Comparison of ENCODE assay signal across 32 mouse cellular contexts in genomic region chr11:41716616-41717015, GRCm38 (mm10).
DNase-seq lines count a peak whose midpoint lies in the region; ATAC-seq and TF ChIP-seq lines count a peak whose summit lies in the region.
"Had no signal": no experiment of that assay in that cellular context is flagged by ENCODE, and none has a peak within 500 bp of the region (broad histone marks: within the 10 kb centered on the region; RNA-seq: fewer than 3 reads in every experiment).

No protein-coding gene starts in this region.

- no peaks in the 10 kb centered on the region for H3K27me3 ChIP-seq in midbrain, postnatal 0 days (ENCODE audit: insufficient read depth, low read length)
- no peaks in the 10 kb centered on the region for H3K27me3 ChIP-seq in midbrain, embryonic 14.5 days (ENCODE audit: control insufficient read depth, insufficient read depth, low read length)
- H3K27me3 ChIP-seq in midbrain, embryonic 10.5 days (ENCODE audit: low read depth, poor library complexity, severe bottlenecking), result no peaks in the 10 kb centered on the region
- H3K27me3 ChIP-seq: forebrain, embryonic 13.5 days; heart, embryonic 15.5 days; hindbrain, embryonic 12.5 days; kidney, embryonic 15.5 days; liver, embryonic 12.5 days had no signal

- no peak overlapping the region for H3K4me3 ChIP-seq in midbrain, postnatal 0 days (ENCODE audit: low read depth, low read length)
- no peak overlapping the region for H3K4me3 ChIP-seq in midbrain, embryonic 14.5 days (replicated peaks; ENCODE audit: low read depth, low read length)
- H3K4me3 ChIP-seq in midbrain, embryonic 10.5 days, result no peak overlapping the region
- H3K4me3 ChIP-seq: forebrain, embryonic 13.5 days; heart, embryonic 10.5 days; heart, embryonic 15.5 days; hindbrain, embryonic 12.5 days; kidney, embryonic 15.5 days; layer of hippocampus, adult 2 months; left cerebral cortex, adult 2 months; liver, embryonic 12.5 days had no signal

- no peaks in the 10 kb centered on the region for H3K36me3 ChIP-seq in midbrain, postnatal 0 days (ENCODE audit: insufficient read depth, low read length)
- no peaks in the 10 kb centered on the region for H3K36me3 ChIP-seq in midbrain, embryonic 14.5 days (ENCODE audit: control insufficient read depth, insufficient read depth, low read length)
- H3K36me3 ChIP-seq in midbrain, embryonic 10.5 days, result no peaks in the 10 kb centered on the region
- H3K36me3 ChIP-seq: heart, embryonic 10.5 days; heart, embryonic 15.5 days; hindbrain, embryonic 12.5 days; kidney, embryonic 15.5 days; liver, embryonic 12.5 days had no signal

- no peak overlapping the region for H3K4me2 ChIP-seq in midbrain, postnatal 0 days (ENCODE audit: low read depth, low read length, poor library complexity, severe bottlenecking)
- H3K4me2 ChIP-seq in midbrain, embryonic 14.5 days (ENCODE audit: low read length), result no peak overlapping the region
- H3K4me2 ChIP-seq: forebrain, embryonic 13.5 days; heart, embryonic 15.5 days; hindbrain, embryonic 12.5 days; kidney, embryonic 15.5 days; liver, embryonic 12.5 days had no signal

- H3K27ac ChIP-seq in midbrain, postnatal 0 days (ENCODE audit: low read depth, low read length), result no peak overlapping the region
- no peak overlapping the region for H3K27ac ChIP-seq in midbrain, embryonic 14.5 days (replicated peaks; ENCODE audit: low read depth, low read length)
- no peak overlapping the region for H3K27ac ChIP-seq in midbrain, embryonic 10.5 days (replicated peaks)
- H3K27ac ChIP-seq: forebrain, embryonic 13.5 days; heart, embryonic 10.5 days; heart, embryonic 15.5 days; hindbrain, embryonic 12.5 days; kidney, embryonic 15.5 days; layer of hippocampus, adult 2 months; left cerebral cortex, adult 2 months; liver, embryonic 12.5 days; macrophage had no signal

- ATAC-seq in midbrain, postnatal 0 days (ENCODE audit: low FRiP score), result no peak
- no peak for ATAC-seq in midbrain, embryonic 14.5 days (ENCODE audit: low FRiP score, low TSS enrichment)
- ATAC-seq: activated CD4-positive, CD25-positive, alpha-beta regulatory T cell, adult 4 months; forebrain, embryonic 13.5 days; inflammation-experienced regulatory T-cells, adult 6 months; liver, embryonic 12.5 days; liver, postnatal 0 days; lung, postnatal 0 days; midbrain, embryonic 16.5 days had no signal

- H3K4me1 ChIP-seq in midbrain, postnatal 0 days (ENCODE audit: insufficient read depth, low read length), result no peaks in the 10 kb centered on the region
- no peaks in the 10 kb centered on the region for H3K4me1 ChIP-seq in midbrain, embryonic 14.5 days (ENCODE audit: control insufficient read depth, insufficient read depth, low read length)
- no peaks in the 10 kb centered on the region for H3K4me1 ChIP-seq in midbrain, embryonic 10.5 days
- H3K4me1 ChIP-seq: forebrain, embryonic 13.5 days; heart, embryonic 10.5 days; heart, embryonic 15.5 days; hindbrain, embryonic 12.5 days; kidney, embryonic 15.5 days; liver, embryonic 12.5 days had no signal

- peak; percentile 1 for DNase-seq in embryo, embryonic 11 days
- DNase-seq in embryo, embryonic 10 days (ENCODE audit: low spot score), result no peak
- peak; percentile 36 for DNase-seq in midbrain, postnatal 0 days (ENCODE audit: low spot score)
- DNase-seq in midbrain, embryonic 14.5 days, result no peak
- DNase-seq in adrenal gland, postnatal 14 days, result peak; percentile 35
- DNase-seq in testis, postnatal 10 days (ENCODE audit: low spot score), result peak; percentile 37
- DNase-seq in midbrain, embryonic 10.5 days (ENCODE audit: low spot score), result no peak
- DNase-seq: B cell, adult 2 months; cerebellum, adult 11-12 months; cerebellum, adult 9-11 months; gastrocnemius, postnatal 10 days; heart, adult 11 months; kidney, adult 18-20 months; kidney, postnatal 36 days; liver, postnatal 0 days; right cerebral cortex, adult 18-20 months; spleen, adult 18-20 months; thymus, adult 2 months; thymus, postnatal 4 days had no signal

- H3K9ac ChIP-seq in midbrain, postnatal 0 days (replicated peaks; ENCODE audit: low read length, poor library complexity, severe bottlenecking), result no peak overlapping the region
- no peak overlapping the region for H3K9ac ChIP-seq in midbrain, embryonic 14.5 days (replicated peaks; ENCODE audit: low read length)
- H3K9ac ChIP-seq: forebrain, embryonic 13.5 days; heart, embryonic 15.5 days; hindbrain, embryonic 12.5 days; kidney, embryonic 15.5 days; liver, embryonic 12.5 days; liver, postnatal 0 days had no signal

- H3K9me3 ChIP-seq in midbrain, postnatal 0 days (ENCODE audit: low read length), result no peaks in the 10 kb centered on the region
- H3K9me3 ChIP-seq in midbrain, embryonic 14.5 days (ENCODE audit: control insufficient read depth, low read length), result no peaks in the 10 kb centered on the region
- H3K9me3 ChIP-seq in midbrain, embryonic 10.5 days (replicated peaks), result no peaks in the 10 kb centered on the region
- H3K9me3 ChIP-seq: forebrain, embryonic 13.5 days; heart, embryonic 10.5 days; heart, embryonic 15.5 days; hindbrain, embryonic 12.5 days; kidney, embryonic 15.5 days; liver, embryonic 12.5 days had no signal

- WGBS in midbrain, postnatal 0 days, result 84% methylated on average over 1 of the region's 1 CpGs
- 92% methylated on average over 1 of the region's 1 CpGs for WGBS in midbrain, embryonic 14.5 days
- WGBS in midbrain, embryonic 10.5 days, result 83% methylated on average over 1 of the region's 1 CpGs

- TF ChIP-seq CTCF in midbrain, postnatal 0 days (IDR thresholded peaks at IDR 0.05), result no peak

Comparison
In these comparisons a context has a peak if more than half of its experiments do, and no peak if none do; other contexts are left out.
1. DNase-seq: peak in embryo, embryonic 11 days (single experiment), midbrain, postnatal 0 days (single experiment), adrenal gland, postnatal 14 days (single experiment) and testis, postnatal 10 days (single experiment); none in embryo, embryonic 10 days (single experiment), midbrain, embryonic 14.5 days (single experiment) and midbrain, embryonic 10.5 days (single experiment).